Mouse (Mus musculus) heart, postnatal 14 days (tissue): ENCODE data around the gene Nlgn1. TPM values are rescaled to one million over a fixed set of nuclear protein-coding genes. Genes with fewer than 3 reads are reported as not detected.

ENCODE experiments used
- DNase-seq, 2 experiments: peaks; one replicate each; pipeline ENCODE4 v3.0.0; 2021 to 2022
- intact Hi-C: fragments of 180-260 bp; cut with DNase I; formaldehyde crosslinking; loops from one replicate; pipeline ENCODE4 v1.15.1; 2025
- total RNA-seq, 2 experiments: library from RNA; stranded (reverse); gene quantifications; 2 replicates each; pipeline ENCODE4 v1.2.3; 2021

The Nlgn1 gene
- total RNA-seq, 2 experiments from 2014 or later = 0.10 to 0.12 TPM

DNA sequence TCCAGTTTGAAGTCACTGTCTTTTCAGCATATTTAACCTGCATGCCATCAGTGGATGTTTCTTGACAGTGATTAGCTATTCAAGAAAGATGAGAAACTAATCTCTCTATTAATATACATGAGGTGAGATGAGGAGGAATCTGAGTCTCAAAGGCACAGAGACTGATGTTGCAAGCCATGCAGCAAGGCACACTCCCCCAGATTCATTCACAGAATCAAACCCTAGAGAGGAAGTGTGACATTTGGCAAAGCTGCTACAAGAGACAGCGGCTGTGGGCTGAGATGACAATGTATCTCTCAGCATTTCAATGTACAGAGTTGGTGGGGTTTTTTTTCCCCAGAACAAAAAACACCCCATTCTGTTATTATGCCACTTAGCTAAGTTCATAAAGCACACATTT is 885.1 kb downstream of the Nlgn1 start:
- DNase-seq = no peak
- intact Hi-C loops = no loop called here

DNA sequence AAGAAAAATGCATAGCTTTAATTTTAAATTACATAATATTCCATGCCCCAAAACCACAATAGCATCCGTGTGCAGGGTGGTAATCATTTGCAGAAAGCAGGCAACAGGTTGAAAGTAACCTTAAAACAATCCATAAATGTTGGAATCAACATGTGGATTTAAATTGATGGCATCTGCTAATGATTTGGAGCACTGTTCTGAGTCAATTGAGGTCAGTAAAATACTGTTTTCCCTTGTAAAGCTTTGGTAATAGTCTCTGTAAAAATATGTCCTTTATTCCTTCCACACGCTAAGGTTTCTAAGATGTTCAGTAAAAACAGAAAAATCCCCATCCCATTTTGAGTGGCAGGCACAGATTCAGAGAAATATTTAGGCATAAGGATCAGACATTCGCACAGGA is 888.6 kb downstream of the Nlgn1 start:
- no peak for DNase-seq
- intact Hi-C loops = no loop called here

DNA sequence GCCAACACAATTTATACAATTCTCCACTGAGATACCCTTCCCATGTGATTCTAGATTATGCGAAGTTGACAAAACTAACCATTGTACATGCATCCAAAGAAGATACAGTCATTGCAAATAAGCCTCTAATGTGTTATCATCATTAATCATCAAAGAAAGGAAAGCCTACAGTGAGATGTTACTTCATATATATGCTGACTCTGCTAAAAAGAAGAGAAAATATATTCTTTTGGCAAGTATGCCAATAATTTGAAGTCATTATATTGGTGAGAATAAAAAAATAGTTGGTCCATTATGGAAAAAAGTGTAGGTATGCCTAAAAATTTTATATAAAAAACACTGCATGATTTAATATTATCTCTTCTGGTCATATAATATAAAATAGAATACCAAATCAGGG is 889.6 kb downstream of the Nlgn1 start:
- no peak for DNase-seq
- intact Hi-C loops = no loop called here

DNA sequence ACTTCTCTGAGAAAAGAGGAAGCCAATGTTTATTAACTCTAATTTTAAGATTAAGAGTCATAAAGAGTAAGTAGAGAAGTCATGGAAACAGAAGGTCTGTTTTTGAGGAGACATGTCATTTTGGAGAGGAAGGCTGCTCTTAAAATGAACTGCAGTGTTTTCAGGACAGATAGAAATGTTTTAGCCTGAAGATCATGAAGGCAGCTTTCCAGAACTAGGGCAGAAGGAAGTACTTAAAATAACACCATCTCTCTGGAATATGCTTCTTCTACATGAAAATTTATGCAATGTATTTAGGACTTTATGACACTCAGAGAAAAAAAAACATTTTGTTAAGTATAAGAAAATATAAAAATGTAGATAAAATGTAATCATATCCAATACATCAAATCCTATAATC is 905.3 kb downstream of the Nlgn1 start:
- intact Hi-C loops = no loop called here
- DNase-seq = no peak

DNA sequence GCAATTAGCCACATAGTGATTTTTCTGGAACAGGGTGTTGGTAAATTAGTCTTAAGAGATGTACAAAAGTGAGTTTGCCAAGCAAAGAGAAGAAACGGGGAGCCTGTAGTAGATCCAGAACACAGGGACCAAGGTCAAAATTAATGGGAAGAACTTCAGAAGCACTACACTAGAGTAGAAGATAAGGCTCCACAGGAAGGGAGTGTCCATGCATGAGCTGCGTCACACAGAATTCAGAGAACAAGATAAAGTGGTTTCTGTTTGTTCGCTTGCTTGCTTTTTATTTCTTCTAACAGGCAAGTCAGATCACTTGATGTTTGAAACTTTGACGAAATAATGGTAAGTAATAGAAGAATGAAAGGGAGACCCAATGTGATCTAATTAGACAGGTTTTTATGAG is 920.3 kb downstream of the Nlgn1 start:
- intact Hi-C loops = no loop called here
- DNase-seq = no peak
